Mouse (Mus musculus): ENCODE measurements around the gene Tssk3. TPM values are rescaled to one million over a fixed set of nuclear protein-coding genes. Genes with fewer than 3 reads are reported as not detected.

Gene Tssk3
- total and polyA plus RNA-seq, 3 experiments, result 0.38 TPM; not detected in 2

GRCm38 (mm10) chr4:129494681-129495080 lies 3.9 kb upstream of the Tssk3 start:
- no peak for ATAC-seq (ENCODE audit: extremely low read depth, insufficient number of reproducible peaks, low FRiP score, poor library complexity, severe bottlenecking)
- H3K36me3 ChIP-seq (replicated peaks), result no peaks in the 10 kb centered on the region
- DNase-seq (ENCODE audit: low spot score), result no peak
- TF ChIP-seq GATA2 (IDR thresholded peaks at IDR 0.05; ENCODE audit: borderline replicate concordance, low read depth, low read length), result no peak
- TF ChIP-seq TAL1 (conservative IDR thresholded peaks at IDR 0.05; ENCODE audit: low read depth, low read length), result no peak
- TF ChIP-seq CTCF (IDR thresholded peaks at IDR 0.05; ENCODE audit: low read depth, low read length), result no peak
- TF ChIP-seq POLR2AphosphoS5 (IDR thresholded peaks at IDR 0.05; ENCODE audit: insufficient replicate concordance, low read depth, low read length), result no peak
- no peak for TF ChIP-seq GATA1 (IDR thresholded peaks at IDR 0.05; ENCODE audit: borderline replicate concordance, low read length)
- H3K27me3 ChIP-seq (ENCODE audit: insufficient read depth, low read length), result peaks cover 46% of the 10 kb centered on the region
- H3K4me3 ChIP-seq (ENCODE audit: low read depth, low read length), result no peak overlapping the region
- H3K4me1 ChIP-seq (ENCODE audit: insufficient read depth, low read depth, low read length), result peaks cover 19% of the 10 kb centered on the region
- H3K9me3 ChIP-seq (replicated peaks), result no peaks in the 10 kb centered on the region

- ATAC-seq (ENCODE audit: extremely low read depth, insufficient number of reproducible peaks, low FRiP score, poor library complexity, severe bottlenecking) (no peak), DNase-seq (ENCODE audit: low spot score) (no peak)
Observed at GRCm38 (mm10) chr4:129481090-129481489, 9.7 kb downstream of the Tssk3 start.

GRCm38 (mm10) chr4:129479863-129480262 lies 11.0 kb downstream of the Tssk3 start:
- Histone ChIP-seq H3K36me3 (replicated peaks) (peaks cover 92% of the 10 kb centered on the region), H3K27me3 (ENCODE audit: insufficient read depth, low read length) (no peaks in the 10 kb centered on the region), H3K4me3 (ENCODE audit: low read depth, low read length) (no peak overlapping the region), H3K4me1 (ENCODE audit: insufficient read depth, low read depth, low read length) (no peaks in the 10 kb centered on the region), H3K9me3 (replicated peaks) (no peaks in the 10 kb centered on the region)
- no peak for TF ChIP-seq CTCF (IDR thresholded peaks at IDR 0.05; ENCODE audit: low read depth, low read length)
- no peak for TF ChIP-seq POLR2AphosphoS5 (IDR thresholded peaks at IDR 0.05; ENCODE audit: insufficient replicate concordance, low read depth, low read length)
- no peak for TF ChIP-seq GATA2 (IDR thresholded peaks at IDR 0.05; ENCODE audit: borderline replicate concordance, low read depth, low read length)
- DNase-seq (ENCODE audit: low spot score) (no peak), ATAC-seq (ENCODE audit: extremely low read depth, insufficient number of reproducible peaks, low FRiP score, poor library complexity, severe bottlenecking) (no peak)

More at GRCm38 (mm10) chr4:129481090-129481489, 9.7 kb downstream of the Tssk3 start:
- TF ChIP-seq GATA1 (IDR thresholded peaks at IDR 0.05; ENCODE audit: borderline replicate concordance, low read length) (no peak), CTCF (IDR thresholded peaks at IDR 0.05; ENCODE audit: low read depth, low read length) (no peak), POLR2AphosphoS5 (IDR thresholded peaks at IDR 0.05; ENCODE audit: insufficient replicate concordance, low read depth, low read length) (no peak)
- H3K9me3 ChIP-seq (replicated peaks), result no peaks in the 10 kb centered on the region
- H3K36me3 ChIP-seq (replicated peaks), result peaks cover 95% of the 10 kb centered on the region
- H3K27me3 ChIP-seq (ENCODE audit: insufficient read depth, low read length), result no peaks in the 10 kb centered on the region
- H3K4me1 ChIP-seq (ENCODE audit: insufficient read depth, low read depth, low read length), result no peaks in the 10 kb centered on the region
- H3K4me3 ChIP-seq (ENCODE audit: low read depth, low read length), result no peak overlapping the region

- ATAC-seq (ENCODE audit: extremely low read depth, insufficient number of reproducible peaks, low FRiP score, poor library complexity, severe bottlenecking), result no peak
- Histone ChIP-seq H3K4me3 (ENCODE audit: low read depth, low read length) (no peak overlapping the region), H3K9me3 (replicated peaks) (no peaks in the 10 kb centered on the region), H3K27me3 (ENCODE audit: insufficient read depth, low read length) (no peaks in the 10 kb centered on the region), H3K4me1 (ENCODE audit: insufficient read depth, low read depth, low read length) (0 out of 2 replicates have a peak, but pooled peaks cover 2% of the 10 kb centered on the region), H3K36me3 (replicated peaks) (peaks cover 90% of the 10 kb centered on the region)
- no peak for DNase-seq (ENCODE audit: low spot score)
- TF ChIP-seq POLR2AphosphoS5 (IDR thresholded peaks at IDR 0.05; ENCODE audit: insufficient replicate concordance, low read depth, low read length) (no peak), CTCF (IDR thresholded peaks at IDR 0.05; ENCODE audit: low read depth, low read length) (no peak), GATA2 (IDR thresholded peaks at IDR 0.05; ENCODE audit: borderline replicate concordance, low read depth, low read length) (no peak), TAL1 (conservative IDR thresholded peaks at IDR 0.05; ENCODE audit: low read depth, low read length) (no peak), GATA1 (IDR thresholded peaks at IDR 0.05; ENCODE audit: borderline replicate concordance, low read length) (no peak)
Observed at GRCm38 (mm10) chr4:129476047-129476446, 14.8 kb downstream of the Tssk3 start.

DNA sequence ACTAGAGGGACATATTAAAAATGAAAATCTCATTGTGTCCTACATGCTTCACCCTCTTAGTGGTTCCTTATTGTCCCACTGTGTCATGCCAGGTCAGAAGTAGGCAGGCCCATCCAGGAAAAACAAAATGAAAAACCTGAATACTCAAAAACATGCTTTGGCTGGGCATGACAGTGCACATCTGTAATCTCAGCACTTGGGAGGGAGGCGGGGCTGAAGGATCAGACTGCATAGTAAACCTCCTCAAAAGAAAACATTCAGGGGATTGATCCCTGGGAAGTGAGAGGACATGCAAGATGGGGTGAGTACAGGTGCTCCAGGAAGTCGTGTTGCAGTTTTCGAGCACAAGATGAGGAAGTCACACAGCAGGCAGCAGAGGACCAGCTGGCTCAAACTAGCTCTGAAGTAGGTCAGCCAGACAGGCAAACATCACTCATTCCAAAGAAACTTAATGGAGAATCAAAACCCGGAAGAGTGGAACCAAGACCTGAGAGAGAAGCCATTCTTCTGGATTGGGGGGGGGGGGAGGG lies 26.5 kb downstream of the Tssk3 start:
- ATAC-seq (ENCODE audit: extremely low read depth, insufficient number of reproducible peaks, low FRiP score, poor library complexity, severe bottlenecking), result no peak
- DNase-seq (ENCODE audit: low spot score), result no peak

GRCm38 (mm10) chr4:129463097-129464059 lies 27.4 kb downstream of the Tssk3 start:
- Histone ChIP-seq H3K4me3 (ENCODE audit: low read depth, low read length) (no peak overlapping the region; the same call in 1 of the 2 replicates), H3K36me3 (replicated peaks) (peaks cover 56% of the 10 kb centered on the region), H3K27me3 (ENCODE audit: insufficient read depth, low read length) (no peaks in the 10 kb centered on the region), H3K4me1 (ENCODE audit: insufficient read depth, low read depth, low read length) (peaks cover 35% of the 10 kb centered on the region), H3K9me3 (replicated peaks) (no peaks in the 10 kb centered on the region)
- peak; percentile 32 for DNase-seq (ENCODE audit: low spot score)
- no peak for ATAC-seq (ENCODE audit: extremely low read depth, insufficient number of reproducible peaks, low FRiP score, poor library complexity, severe bottlenecking)
- TF ChIP-seq GATA1 (IDR thresholded peaks at IDR 0.05; ENCODE audit: borderline replicate concordance, low read length), result no peak
- TF ChIP-seq POLR2AphosphoS5 (IDR thresholded peaks at IDR 0.05; ENCODE audit: insufficient replicate concordance, low read depth, low read length), result no peak
- TF ChIP-seq TAL1 (conservative IDR thresholded peaks at IDR 0.05; ENCODE audit: low read depth, low read length), result no peak
- no peak for TF ChIP-seq GATA2 (IDR thresholded peaks at IDR 0.05; ENCODE audit: borderline replicate concordance, low read depth, low read length)
- TF ChIP-seq CTCF (IDR thresholded peaks at IDR 0.05; ENCODE audit: low read depth, low read length), result no peak

More for the DNA sequence above, 26.5 kb downstream of the Tssk3 start:
- no peaks in the 10 kb centered on the region for H3K9me3 ChIP-seq (replicated peaks)
- peaks cover 65% of the 10 kb centered on the region for H3K36me3 ChIP-seq (replicated peaks)
- H3K4me1 ChIP-seq (ENCODE audit: insufficient read depth, low read depth, low read length), result peaks cover 35% of the 10 kb centered on the region
- H3K4me3 ChIP-seq (ENCODE audit: low read depth, low read length), result no peak overlapping the region
- no peaks in the 10 kb centered on the region for H3K27me3 ChIP-seq (ENCODE audit: insufficient read depth, low read length)
- no peak for TF ChIP-seq TAL1 (conservative IDR thresholded peaks at IDR 0.05; ENCODE audit: low read depth, low read length)
